Mouse (Mus musculus) adrenal gland, adult 2 months (tissue): ENCODE measurements around the gene Tstd1. TPM values are rescaled to one million over a fixed set of nuclear protein-coding genes. Genes with fewer than 3 reads are reported as not detected.

Source experiments
- DNase-seq: peaks from one replicate; pipeline ENCODE4 v3.0.0; 2021
- polyA plus RNA-seq: library from polyadenylated mRNA; depleted of rRNA; stranded (reverse); fragments of >200 nt; gene quantifications from 2 replicates; pipeline ENCODE4 v1.2.3, GENCODE M21; 2012
- total RNA-seq, 2 experiments: library from RNA; stranded (reverse); gene quantifications; 2 replicates each; pipeline ENCODE4 v1.2.3; 2021

The Tstd1 gene
- total and polyA plus RNA-seq, 3 experiments, result 0.99 to 5.0 (median 3.0) TPM

DNA sequence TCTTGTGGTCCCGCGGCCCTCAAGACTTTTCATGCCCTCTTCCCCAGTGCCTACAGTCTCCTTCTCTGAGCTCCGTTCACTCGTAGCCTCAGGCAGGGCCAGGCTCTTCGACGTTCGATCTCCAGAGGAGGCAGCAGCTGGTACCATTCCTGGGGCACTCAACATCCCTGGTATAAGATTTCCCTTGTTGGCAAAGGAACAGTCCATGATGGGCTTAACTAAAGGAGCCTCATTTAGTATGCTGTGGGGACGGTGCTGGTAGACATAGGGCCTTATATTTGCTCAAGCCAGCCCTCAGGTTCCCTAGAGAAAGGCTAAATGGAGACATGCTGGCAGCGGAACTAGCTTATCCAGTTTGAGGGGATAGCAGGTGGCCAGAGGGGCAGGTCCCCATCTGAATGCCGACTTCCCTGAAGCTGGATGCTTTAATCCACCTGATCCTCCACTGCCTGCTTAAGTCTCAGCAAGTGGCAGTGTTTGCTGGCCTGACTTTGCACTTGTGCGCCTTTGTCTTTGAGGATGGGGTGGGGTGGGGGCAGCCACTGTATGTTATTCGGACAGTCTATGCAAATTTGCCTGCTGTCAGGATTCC is 715 bp downstream of the Tstd1 start:
- no peak for DNase-seq

DNA sequence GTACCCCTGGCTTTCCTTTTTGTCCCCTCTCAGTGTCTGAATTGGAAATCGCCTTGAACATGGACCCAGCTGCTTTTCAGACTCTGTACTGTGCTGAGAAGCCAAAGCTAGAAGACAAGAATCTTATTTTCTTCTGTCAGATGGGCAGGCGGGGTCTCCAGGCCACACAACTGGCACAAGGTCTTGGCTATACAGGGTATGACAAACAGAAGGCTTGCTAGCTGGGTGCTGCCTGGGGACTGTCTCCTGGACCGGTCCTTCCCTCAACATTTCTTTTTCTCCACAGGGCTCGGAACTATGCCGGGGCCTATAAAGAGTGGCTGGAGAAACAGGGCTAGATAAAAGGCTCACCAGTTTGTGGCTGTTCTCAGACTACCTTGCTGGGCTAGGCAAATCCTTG is 1.2 kb downstream of the Tstd1 start:
- DNase-seq, result no peak

DNA sequence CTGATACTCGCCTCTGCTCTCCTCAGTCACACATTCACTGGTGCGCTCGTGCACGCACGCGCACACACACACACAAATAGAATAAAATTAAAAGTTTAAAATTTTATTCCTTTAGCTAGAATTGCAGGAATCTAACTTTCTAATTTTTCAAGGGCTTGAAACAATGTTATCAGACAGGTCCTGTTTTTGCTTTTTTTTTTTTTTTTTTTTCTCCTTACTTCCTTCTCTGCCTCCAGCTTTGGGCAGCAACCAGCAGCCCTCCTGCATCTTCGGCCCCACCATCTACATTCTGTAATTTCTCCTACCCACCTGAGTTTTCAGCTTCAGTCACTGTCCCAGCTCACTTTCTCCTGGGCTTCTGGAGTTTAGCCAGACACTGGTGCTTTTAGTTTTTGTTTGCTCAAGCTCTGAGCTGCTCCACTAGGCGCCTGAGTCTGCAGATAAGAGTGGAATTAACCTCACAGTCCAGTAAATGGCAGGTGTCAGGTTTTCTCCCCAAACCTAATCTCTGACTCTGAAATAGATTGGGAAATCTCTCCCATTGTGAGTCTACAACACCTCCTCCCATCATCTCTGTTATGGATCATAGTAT is 3.9 kb downstream of the Tstd1 start:
- no peak for DNase-seq

DNA sequence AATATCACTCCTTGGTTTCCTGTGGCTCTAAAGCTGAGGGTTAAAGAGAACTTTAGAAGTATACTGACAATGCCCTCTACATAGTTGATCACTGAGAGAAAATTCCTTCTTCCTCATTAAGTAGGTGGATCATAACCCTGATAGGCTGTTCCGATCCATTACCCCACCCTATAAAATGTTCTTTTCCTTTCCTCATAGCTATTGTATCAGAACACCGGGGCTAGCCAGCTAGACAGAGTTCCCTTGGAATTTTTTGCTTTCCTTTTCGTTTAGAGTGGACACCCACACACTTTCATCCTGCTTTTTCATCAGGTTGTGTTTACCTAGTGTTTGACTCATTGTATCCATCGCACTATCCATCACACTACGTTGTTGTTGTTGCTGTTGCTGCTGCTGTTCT is 6.0 kb downstream of the Tstd1 start:
- DNase-seq, result no peak

DNA sequence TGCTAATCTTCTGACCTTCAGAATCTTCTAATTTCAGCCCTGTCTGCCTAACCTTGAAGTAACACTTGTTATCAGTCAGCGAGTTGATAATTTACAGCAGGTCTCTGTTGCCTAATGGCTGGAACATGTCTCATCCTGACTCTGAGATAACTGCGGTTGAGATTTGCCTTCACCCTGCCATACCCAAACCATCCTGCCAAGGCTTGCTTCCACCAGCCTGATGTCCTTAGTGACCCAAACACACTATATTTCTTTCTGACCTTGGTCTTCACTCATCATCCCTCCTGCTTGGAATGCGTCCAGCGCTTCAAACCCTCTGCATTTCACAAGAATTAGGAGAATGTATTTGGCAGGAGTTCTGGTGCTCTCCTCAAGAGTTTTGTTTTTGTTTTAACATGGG is 6.5 kb downstream of the Tstd1 start:
- DNase-seq, result peak; percentile 87

DNA sequence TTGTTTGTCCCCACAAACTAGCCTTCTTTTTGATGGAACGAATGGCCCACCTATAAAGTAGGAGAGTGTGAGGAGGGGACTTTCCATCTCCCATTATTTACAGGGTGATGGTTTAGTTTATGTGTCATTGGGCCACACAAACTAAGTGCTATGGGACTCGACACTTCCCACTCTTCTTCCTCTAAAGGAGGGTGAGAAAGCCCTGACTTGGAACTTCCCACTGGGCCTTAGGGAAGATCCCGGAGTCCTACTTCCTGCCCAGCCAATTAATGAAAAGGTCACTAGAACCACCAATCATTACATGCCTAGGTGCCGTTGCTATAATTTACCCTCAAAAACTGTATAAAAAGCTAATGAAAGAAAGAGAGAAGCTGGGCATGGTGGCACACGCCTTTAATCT is 13.5 kb downstream of the Tstd1 start:
- DNase-seq, result no peak

DNA sequence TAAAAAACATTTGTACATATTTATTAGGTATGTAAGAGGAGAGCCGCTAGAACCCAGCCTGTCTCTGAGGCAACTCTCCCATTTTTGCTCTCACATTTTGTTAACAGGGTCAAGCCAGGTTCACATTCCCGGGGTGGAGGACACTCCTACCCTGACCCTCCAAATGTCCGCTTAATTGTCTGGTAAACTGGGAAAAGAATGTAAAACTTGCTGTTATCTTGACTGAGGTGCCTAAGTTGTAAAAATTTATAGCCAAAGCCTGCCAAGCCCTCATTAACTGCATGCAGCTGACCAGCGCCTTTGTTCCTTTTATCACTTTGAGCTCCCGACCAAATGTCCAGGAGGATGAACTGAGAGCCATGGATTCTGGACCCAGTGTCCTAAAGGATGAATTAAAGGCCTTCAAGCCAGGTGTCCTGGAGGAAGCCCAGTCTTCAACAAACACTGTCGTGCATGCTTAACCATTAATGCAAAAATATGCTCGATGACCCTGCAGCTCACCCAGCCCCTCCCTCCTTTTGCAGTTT is 16.7 kb downstream of the Tstd1 start:
- no peak for DNase-seq

DNA sequence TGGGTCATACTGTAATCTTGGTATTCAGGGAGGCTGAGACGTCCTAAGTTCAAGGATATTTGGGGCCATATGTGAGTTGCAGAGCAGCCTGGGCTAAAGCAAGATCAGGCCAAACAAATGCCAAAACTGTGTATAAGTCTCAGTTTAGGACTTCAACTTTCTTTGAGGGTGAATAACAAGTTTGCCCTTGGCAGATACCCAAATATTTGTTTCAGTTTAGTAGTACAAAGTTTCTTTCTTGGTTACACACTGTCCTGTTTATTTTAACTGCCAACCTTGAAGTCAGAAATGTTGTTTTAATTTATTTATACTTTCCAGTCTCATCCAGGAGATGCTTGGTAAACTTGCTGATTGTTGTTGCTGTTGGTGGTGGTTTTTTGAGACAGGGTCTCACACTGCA is 17.3 kb downstream of the Tstd1 start:
- DNase-seq, result no peak

DNA sequence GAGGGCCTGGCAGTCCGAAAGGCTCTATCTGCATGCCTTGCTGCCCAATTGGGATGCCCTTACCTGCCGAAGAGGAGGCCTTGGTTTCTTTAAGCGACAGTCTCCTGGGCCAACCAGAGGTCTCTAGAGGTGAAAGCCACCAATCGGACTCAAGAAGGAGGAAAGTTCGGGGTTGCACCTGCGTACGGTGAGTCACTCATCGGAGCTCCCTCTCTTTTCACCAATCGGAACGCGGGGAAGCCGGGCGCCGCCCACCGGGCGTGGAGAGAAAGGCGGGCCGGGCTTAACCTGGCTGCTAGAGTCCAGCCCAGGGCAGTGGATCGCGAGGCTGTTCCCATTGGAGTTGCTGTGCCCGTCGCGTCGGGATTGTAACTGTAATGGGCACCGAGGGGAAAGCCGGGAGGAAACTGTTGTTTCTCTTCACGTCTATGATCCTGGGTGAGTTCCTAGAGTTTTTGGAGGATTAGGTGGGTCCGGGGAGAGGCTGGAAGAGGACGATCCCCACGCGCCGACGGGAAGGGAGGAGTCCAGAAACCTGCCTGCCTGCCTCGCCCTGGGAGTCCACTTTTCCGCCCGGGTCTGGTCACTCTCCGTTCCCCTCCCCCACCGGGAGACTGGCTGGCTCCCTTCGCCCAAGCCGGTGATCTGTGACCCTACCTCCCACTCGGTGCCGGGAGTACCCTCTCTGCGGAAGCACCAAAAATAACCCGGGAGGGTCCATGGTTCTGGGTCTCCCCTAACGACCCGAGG is 18.8 kb downstream of the Tstd1 start, which contains the start of gene F11r:
F11r (plus strand) TSS at position 272 of the 750 bp plus-strand sequence.
- DNase-seq, result peak; percentile 94

DNA sequence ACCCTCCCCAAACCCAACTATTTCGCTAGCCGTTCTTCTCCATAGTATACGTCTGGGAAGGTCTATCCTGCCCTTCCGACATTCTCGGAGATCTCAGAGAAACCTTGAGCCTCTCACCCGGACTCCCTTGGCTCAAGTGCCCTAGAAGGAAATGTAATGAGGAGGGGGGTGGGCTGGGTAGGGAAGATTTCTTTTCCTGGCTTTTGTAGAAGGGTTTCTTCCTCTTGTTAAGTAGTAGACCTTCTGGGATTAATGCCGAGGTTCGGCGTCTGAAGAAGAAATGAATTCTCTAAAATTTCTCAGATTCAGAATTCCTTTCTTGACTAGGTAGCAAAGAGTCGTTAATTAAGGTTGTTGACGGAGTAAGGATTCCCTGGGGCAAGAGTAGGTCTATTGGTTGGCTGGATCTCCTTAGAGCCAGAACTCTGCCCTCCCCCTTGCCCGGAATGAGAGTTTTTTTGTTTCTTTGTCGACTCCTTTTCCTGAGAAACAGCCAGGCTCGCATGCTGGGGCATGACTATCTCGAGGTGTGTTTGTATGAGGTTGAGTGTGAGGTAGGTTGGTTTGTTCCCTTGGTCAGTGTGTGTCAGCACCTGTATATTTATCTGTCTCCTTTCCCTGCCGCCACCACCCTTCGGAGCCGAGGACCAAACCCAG is 19.5 kb downstream of the Tstd1 start:
- DNase-seq, result peak; percentile 30

DNA sequence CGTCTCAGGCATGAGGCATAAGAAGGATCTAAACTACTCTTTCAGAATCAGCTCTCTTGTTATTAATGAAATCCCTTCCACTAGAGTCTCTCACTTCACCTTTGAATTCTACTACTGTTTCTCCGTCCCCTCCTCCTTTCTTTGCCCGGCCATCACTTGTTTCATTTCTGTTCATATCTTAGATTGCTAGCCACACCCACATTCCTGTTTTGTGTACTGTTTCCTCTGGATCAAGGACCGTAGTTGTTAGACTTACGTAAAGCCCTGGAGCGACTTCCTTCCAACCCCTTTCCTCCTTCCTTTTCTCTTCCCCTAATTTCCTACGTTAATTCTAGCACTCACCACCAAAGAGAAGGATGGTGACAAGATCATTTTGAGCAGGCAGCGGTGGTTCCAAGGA is 20.4 kb downstream of the Tstd1 start:
- no peak for DNase-seq

DNA sequence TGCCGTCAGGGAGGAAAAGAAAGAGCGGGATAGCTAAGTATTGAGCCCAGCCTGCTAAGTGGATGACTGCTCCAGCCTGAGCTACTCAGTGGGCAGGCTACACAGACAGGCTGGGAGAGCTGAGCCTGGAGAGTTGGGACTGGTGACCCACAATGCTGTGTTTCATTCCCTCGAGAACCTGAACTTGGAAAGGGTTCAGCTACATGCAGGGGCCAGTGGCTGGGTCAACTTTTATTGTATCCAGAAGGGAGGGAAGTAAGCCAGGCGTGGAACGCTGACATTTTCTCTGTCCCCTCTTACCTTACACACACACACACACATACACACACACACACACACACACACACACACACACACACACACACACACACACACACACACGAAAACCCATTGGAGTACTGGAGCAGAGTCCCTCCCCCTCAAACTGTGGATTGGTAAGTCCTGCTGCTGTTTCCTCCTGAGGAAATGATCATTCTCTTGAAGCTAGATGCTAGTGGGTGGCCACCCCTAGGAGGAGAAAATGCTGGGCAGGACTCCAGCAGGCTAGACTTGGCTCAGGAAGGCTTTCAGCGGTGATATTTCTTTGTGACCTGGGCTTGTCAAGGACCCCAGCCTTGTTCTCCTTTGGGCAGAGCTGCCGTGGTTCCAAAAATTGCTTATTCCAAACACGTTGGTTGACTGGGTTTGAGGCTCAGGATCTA is 21.5 kb downstream of the Tstd1 start:
- DNase-seq, result peak; percentile 84

DNA sequence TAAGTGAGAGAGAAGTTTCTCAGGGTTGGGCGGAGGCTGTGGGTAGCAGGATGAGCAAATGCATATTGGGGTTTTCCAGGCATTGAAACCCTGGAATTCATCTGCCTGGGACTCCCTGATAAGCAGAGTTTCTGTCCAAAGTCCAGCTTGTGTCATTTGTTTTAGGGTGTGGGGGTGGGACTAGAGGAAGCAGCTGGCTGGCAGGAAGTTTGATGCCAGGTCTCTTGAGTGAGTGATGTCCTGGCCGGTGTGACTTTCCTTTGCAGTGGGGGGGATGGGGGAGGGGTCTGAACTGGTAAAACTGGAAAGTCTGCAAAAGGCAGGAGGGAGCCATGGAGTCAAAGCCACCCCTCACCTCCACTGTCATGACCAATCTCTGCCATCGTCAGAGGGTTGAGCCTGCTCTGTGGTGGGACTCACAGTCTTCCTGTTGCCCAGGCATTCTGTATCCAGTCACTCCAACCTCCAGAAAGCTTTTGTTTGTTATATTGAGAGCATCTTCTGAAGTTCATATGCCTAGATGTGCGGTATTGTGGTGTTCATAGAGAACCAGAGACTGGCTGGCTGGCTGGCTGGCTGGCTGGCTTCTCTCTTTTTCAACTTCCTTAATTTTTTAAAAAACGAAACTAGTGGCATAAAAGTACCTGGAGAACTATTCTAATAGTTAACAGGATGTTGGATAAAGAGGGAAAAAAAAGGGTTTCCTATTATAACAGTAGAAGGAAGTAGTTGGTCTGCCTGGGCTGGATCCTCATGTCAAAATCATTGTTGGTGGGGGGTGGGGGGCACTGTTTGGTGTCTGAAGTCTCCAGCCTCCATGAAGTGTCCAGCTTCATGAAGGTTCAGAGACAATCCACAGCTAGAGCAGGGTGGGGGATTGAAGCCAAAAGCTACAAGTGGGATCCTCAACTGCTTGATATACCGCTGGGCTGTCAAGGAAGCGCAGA is 23.1 kb downstream of the Tstd1 start:
- DNase-seq, result peak; percentile 38

DNA sequence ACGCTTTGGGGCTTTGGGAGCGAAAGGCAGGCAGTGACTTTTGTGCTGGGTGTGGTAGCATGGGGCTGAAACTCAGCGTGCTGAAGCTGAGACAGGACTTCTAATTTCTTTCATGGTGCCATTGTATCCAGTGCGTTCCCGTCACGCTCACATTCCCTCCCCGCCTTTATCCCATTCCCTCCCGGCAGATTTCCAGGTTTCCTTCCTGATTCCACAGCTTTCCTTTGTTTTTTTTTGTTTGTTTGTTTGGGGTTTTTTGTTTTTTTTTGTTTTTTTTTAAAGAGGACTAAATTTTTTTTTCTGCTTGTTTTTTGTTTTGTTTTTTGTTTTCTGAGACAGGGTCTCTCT is 23.7 kb downstream of the Tstd1 start:
- no peak for DNase-seq

DNA sequence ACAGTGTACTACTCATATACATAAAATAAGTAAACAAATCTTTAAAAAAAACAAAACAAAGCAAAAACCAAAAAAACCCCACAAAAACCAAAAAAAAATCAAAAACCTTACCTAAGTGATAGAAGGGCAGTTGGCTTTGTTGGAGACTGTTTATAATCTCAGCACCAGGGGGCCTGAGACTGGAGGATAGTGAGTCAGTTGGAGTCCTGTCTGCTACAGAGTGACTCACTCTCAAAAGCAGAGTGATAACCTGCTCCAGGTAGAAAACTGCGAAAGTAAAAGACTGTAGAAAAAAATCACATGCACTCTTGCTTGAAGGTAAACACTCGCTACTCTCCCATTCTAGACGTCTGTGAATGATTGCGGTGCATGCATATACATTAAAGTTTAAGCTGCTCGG is 26.4 kb downstream of the Tstd1 start:
- DNase-seq, result no peak

DNA sequence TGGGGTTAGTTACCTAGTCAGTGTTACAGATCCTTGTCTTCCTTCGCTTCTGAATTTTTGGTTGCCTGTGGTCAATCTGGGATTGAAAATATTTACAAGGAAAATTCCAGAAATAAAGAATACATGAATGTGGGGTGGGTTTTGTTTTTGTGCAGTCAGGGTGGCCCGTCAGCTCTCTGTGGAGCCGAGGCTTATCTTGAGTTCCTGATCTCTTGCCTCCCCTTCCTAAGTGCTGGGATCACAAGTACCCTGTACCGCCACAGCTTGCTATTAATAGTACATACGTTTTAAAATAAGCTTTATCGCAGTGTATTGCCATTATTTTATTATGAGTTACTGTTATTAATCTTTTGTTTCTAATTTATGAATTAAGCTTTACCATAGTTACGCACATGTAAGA is 28.2 kb downstream of the Tstd1 start:
- no peak for DNase-seq

DNA sequence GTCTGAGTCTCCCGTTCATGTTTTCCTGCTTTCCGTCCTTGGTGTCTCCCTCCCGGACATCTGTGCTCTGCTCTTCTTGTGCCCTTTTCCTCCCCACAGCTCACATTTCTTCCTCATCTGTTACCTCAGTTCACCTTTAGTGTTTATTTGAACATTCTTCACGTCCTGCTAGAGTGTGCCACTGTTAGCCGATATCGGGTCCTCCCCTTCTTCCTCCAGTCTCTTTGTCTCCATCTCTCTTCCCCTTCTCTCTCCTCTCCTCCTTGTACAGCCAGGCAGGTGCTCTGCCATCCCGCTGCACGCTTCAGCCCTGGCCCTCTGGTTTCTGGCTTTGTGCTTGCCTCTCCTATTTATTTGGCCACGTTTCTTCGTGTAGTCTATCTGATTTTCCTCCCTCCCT is 29.0 kb downstream of the Tstd1 start:
- DNase-seq, result no peak

DNA sequence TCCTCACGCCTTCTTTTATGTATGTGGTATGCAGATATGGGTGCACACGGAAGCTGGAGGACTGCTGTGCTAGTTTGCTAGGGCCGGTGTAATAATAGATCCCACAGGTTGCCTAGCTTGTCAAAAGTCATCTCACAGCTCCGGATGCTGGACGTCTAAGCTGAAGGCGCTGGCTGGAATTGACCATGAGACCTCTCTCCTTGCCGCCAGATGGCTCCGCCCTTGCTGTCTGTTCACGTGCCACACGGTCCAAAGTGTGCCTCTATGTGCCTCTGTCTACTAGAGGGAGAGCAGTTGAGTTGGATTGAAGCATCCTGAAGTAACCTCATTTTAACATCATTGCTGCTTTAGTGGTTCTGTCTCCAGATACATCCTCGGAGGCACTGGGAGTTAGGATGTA is 31.4 kb downstream of the Tstd1 start:
- no peak for DNase-seq

DNA sequence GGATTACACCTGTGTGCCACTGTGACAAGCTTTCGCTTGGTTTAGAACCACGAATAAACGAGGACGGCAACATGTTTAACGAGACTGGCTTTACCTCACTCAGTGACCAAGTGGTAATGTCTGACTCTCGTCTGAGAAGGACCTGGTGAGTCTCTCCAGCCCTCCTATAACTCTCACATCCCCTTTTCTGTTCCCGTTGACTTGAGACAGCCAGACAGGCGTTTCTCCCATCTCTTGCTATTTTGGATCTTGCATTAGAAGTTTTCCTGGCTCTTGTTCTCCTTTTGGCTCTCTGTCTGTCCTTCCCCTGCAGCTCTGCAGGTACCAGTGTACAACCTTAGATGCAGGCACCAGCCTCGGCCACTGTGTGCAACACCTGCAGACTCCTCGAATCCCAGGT is 32.3 kb downstream of the Tstd1 start:
- DNase-seq, result no peak

DNA sequence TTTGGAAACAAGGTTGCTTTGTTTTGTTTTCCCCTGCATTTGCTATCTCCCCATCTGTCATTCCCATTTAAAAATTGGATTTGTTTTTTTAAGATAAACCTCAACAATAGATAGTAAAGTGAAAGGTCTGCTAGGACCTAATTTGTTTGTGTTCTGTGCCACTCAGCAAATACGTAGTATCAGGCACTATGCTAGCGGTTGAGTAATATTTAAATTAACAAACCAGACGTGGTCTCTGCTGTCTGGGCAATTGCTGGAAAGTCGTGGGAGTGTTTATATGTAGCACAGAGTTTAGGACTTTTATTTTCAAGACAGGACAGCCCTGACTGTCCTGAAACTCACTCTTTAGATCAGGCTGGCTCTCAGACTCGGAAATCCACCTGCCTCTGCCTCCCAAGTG is 33.9 kb downstream of the Tstd1 start:
- DNase-seq, result no peak

DNA sequence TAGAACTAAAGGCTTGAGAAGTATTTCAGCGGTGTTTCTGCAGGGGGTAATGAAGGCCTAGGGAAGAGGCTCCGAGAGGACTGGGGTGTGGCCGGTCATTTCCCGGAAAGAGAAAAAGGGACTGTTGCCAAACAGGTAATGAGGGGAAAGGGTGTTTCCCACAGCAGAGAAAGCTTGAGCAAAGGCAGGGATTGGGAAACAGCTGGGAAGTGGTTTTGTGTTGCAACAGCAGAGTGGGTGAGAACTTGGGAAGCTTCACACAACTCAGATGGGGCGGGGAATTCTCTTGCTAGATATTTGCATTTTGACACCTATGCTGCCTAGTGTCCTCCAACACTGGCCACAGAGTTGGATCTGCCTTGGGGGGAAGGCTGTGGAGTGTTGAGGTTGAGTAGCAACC is 34.3 kb downstream of the Tstd1 start:
- peak; percentile 46 for DNase-seq
